Mouse (Mus musculus) megakaryocyte-erythroid progenitor cell, adult 5-6 weeks (primary cell): ENCODE results near the gene Csmd2. TPM values are rescaled to one million over a fixed set of nuclear protein-coding genes. Genes with fewer than 3 reads are reported as not detected.
"Not testable (repeated sequence)": the region's sequence is repeated elsewhere in the genome, so short reads cannot be mapped to it uniquely, and the experiment has no call there.

Source experiments
- ATAC-seq: replicated peaks from 2 replicates; pipeline ENCODE4 v1.8.0; 2016; ENCODE audit warnings: mild to moderate bottlenecking, inconsistent platforms; ENCODE audit not compliant: severe bottlenecking, poor library complexity, low FRiP score, low TSS enrichment
- total RNA-seq, 2 experiments: library from RNA; stranded (forward) in 1 of 2; stranded (reverse) in 1 of 2; fragments of 200-1000, 215-1000 nt in 1 of 2; fragments of >200 nt in 1 of 2; fragmentation: Nextera tagmentation in 1 of 2; gene quantifications; 2 replicates each; pipeline ENCODE4 v1.2.3; 2014 to 2017

The Csmd2 gene
- total RNA-seq, 2 experiments from 2014 or later = not detected

GRCm38 (mm10) chr4:128445514-128446260 is 458.0 kb downstream of the Csmd2 start:
- no peak for ATAC-seq

GRCm38 (mm10) chr4:128448831-128449431 is 461.3 kb downstream of the Csmd2 start:
- no peak for ATAC-seq

GRCm38 (mm10) chr4:128450137-128450536 is 462.5 kb downstream of the Csmd2 start:
- ATAC-seq = no peak

- no peak for ATAC-seq
These were observed 463.3 kb downstream of the Csmd2 start for GRCm38 (mm10) chr4:128450974-128451373.

GRCm38 (mm10) chr4:128451383-128451794 is 463.7 kb downstream of the Csmd2 start:
- no peak for ATAC-seq

GRCm38 (mm10) chr4:128466708-128467107 is 479.1 kb downstream of the Csmd2 start:
- ATAC-seq = no peak

- ATAC-seq = no peak
These were observed 480.4 kb downstream of the Csmd2 start for GRCm38 (mm10) chr4:128468040-128468439.

GRCm38 (mm10) chr4:128476249-128476648 is 488.6 kb downstream of the Csmd2 start:
- ATAC-seq = no peak

GRCm38 (mm10) chr4:128483891-128484290 is 496.2 kb downstream of the Csmd2 start:
- ATAC-seq = no peak

- no peak for ATAC-seq
These were observed 497.0 kb downstream of the Csmd2 start for GRCm38 (mm10) chr4:128484679-128485078.

- no peak for ATAC-seq
These were observed 502.0 kb downstream of the Csmd2 start for GRCm38 (mm10) chr4:128489521-128490100.

- ATAC-seq = no peak
These were observed 504.4 kb downstream of the Csmd2 start for GRCm38 (mm10) chr4:128492055-128492454.

- ATAC-seq = no peak
These were observed 512.3 kb downstream of the Csmd2 start for GRCm38 (mm10) chr4:128499980-128500379.

- ATAC-seq = no peak
These were observed 519.2 kb downstream of the Csmd2 start for GRCm38 (mm10) chr4:128506878-128507277.

GRCm38 (mm10) chr4:128509885-128510284 is 522.2 kb downstream of the Csmd2 start:
- ATAC-seq = no peak

GRCm38 (mm10) chr4:128514496-128514895 is 526.8 kb downstream of the Csmd2 start:
- no peak for ATAC-seq

- ATAC-seq = no peak
These were observed 533.6 kb downstream of the Csmd2 start for GRCm38 (mm10) chr4:128521276-128521675.

GRCm38 (mm10) chr4:128543378-128543777 is 555.7 kb downstream of the Csmd2 start:
- ATAC-seq = no peak

- not testable (repeated sequence) for ATAC-seq
These were observed 556.4 kb downstream of the Csmd2 start for GRCm38 (mm10) chr4:128543956-128544486.

GRCm38 (mm10) chr4:128550756-128551155 is 563.1 kb downstream of the Csmd2 start:
- ATAC-seq = no peak
